Mouse (Mus musculus) heart, embryonic 16.5 days (tissue): ENCODE data around the gene Hoxb9. TPM values are rescaled to one million over a fixed set of nuclear protein-coding genes. Genes with fewer than 3 reads are reported as not detected.

ENCODE experiments used
- ATAC-seq: fragments of 200-750 bp; cut with Nextera tagmentation; replicated peaks from 2 replicates; pipeline ENCODE4 v1.8.0; 2017; ENCODE audit warnings: moderate number of reproducible peaks; ENCODE audit not compliant: insufficient read depth, low FRiP score; ENCODE audit errors: extremely low read depth
- H3K27ac ChIP-seq: fragments of 300-500 bp; sonication (generic); 2 replicates; pipeline ENCODE4 v1.5.1; 2014; ENCODE audit warnings: mild to moderate bottlenecking, low read length, control low read depth, moderate library complexity
- H3K27me3 ChIP-seq: fragments of 300-500 bp; sonication (generic); 2 replicates; pipeline ENCODE4 v1.6.1; 2014; ENCODE audit warnings: low read length, mixed read lengths; ENCODE audit not compliant: control insufficient read depth, insufficient read depth
- H3K36me3 ChIP-seq: fragments of 300-500 bp; sonication (generic); 2 replicates; pipeline ENCODE4 v1.6.1; 2014; ENCODE audit not compliant: control insufficient read depth, insufficient read depth
- H3K4me1 ChIP-seq: fragments of 300-500 bp; sonication (generic); 2 replicates; pipeline ENCODE4 v1.6.1; 2014; ENCODE audit warnings: low read length, mixed read lengths; ENCODE audit not compliant: control insufficient read depth, insufficient read depth
- H3K4me2 ChIP-seq: fragments of 300-500 bp; sonication (generic); 2 replicates; pipeline ENCODE4 v1.6.1; 2014; ENCODE audit warnings: low read depth, mild to moderate bottlenecking, control low read depth, low read length
- H3K4me3 ChIP-seq: fragments of 300-500 bp; sonication (generic); 2 replicates; pipeline ENCODE4 v1.5.1; 2014; ENCODE audit warnings: mild to moderate bottlenecking, control low read depth, low read length
- H3K9ac ChIP-seq: fragments of 300-500 bp; sonication (generic); 2 replicates; pipeline ENCODE4 v1.6.1; 2014; ENCODE audit warnings: low read length, control low read depth
- H3K9me3 ChIP-seq: fragments of 300-500 bp; sonication (generic); replicated peaks from 2 replicates; pipeline ENCODE4 v1.6.1; 2016; ENCODE audit warnings: low read length; ENCODE audit not compliant: control insufficient read depth
- WGBS: fragments of 180-500 bp; shearing (Covaris S2); extraction: QIAGEN DNeasy Blood & Tissue Kit; methylation state at CpG from one replicate; pipeline ENCODE4 v1.1.7; 2014; 5-methylcytosine and 5-hydroxymethylcytosine counted together
- polyA plus RNA-seq: library from polyadenylated mRNA; unstranded; fragments of >200 nt; fragmentation: Nextera tagmentation; extraction: Ambion mirVana; gene quantifications from 2 replicates; pipeline ENCODE4 v1.2.1, GENCODE M21; 2015

The Hoxb9 gene
- polyA plus RNA-seq, 1 experiment from 2014 or later: not detected

DNA sequence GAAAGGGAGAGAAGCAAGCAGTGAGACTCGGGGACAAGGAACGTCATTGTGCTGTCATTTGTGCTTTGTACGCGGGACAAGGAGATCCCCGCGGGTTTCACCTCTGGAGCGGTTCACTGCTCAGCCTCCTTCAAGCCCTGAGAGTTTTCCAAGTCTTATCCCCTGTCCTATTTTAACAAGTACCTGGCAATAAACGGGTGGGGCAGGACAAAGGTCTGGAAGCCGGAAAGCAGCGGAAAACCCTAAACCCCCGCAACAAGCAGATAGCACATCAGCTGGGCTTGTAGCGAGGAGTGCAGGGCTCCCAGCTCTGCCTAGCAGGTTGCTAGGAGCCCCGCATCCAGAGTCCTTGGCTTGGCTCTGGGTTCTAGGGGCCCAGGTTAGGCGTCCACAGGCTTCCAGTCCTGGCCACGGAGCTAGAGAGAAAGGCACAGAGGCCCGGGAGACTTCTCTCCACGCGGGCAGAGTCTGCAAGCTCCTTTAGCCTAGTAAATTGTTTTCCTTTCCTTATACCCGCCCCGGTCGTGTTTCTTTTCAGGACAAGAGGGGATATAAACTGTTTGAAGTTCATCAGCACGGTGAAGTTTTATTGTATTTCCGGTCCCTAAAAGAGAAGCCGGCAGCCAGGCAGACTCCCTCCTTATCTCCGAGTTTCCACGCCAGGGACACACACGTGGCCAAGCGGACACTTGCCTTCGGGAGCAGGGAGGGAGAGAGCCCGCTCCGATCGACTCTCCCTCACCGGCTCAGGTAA, 7.4 kb upstream of the Hoxb9 start:
- Histone ChIP-seq H3K4me1 (no peaks in the 10 kb centered on the region), H3K36me3 (no peaks in the 10 kb centered on the region), H3K27me3 (peaks cover 96% of the 10 kb centered on the region), H3K4me3 (no peak overlapping the region), H3K9ac (no peak overlapping the region), H3K9me3 (no peaks in the 10 kb centered on the region), H3K27ac (no peak overlapping the region), H3K4me2 (no peak overlapping the region)
- ATAC-seq: no peak
- 2% methylated on average over 33 of the region's 33 CpGs for WGBS

GRCm38 (mm10) chr11:96264390-96265020, 6.8 kb upstream of the Hoxb9 start:
- no peaks in the 10 kb centered on the region for H3K36me3 ChIP-seq
- H3K27ac ChIP-seq: no peak overlapping the region
- no peak overlapping the region for H3K4me2 ChIP-seq
- no peaks in the 10 kb centered on the region for H3K4me1 ChIP-seq
- ATAC-seq: no peak
- no peaks in the 10 kb centered on the region for H3K9me3 ChIP-seq
- H3K27me3 ChIP-seq: peaks cover 96% of the 10 kb centered on the region
- no peak overlapping the region for H3K9ac ChIP-seq
- H3K4me3 ChIP-seq: no peak overlapping the region
- WGBS: 10% methylated on average over 8 of the region's 8 CpGs

DNA sequence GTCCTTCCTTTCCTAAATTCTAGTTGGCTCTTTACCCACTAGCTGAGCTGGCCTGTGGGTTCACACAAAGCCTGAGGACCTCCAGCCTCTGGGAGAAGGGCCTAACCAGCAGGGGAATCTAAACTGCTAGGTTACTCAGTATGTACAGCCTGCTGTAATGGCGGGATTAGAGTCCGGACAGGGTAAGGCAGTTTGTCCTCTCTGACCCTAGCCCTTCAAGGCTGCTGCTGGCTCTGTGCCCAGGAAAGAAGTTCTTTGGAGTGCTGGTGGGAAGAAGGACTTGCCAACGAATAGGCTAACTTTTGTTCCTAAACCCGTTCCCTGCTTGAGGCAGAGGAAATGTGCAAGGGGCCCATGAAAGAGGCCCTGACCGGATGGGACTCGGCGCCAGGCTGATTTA, 5.3 kb upstream of the Hoxb9 start:
- H3K9ac ChIP-seq: no peak overlapping the region
- no peaks in the 10 kb centered on the region for H3K9me3 ChIP-seq
- no peak overlapping the region for H3K27ac ChIP-seq
- no peak for ATAC-seq
- 2% methylated on average over 7 of the region's 7 CpGs for WGBS
- H3K4me2 ChIP-seq: no peak overlapping the region
- H3K27me3 ChIP-seq: peaks cover 96% of the 10 kb centered on the region
- H3K36me3 ChIP-seq: no peaks in the 10 kb centered on the region
- H3K4me1 ChIP-seq: 0 out of 2 replicates have a peak, but pooled peaks cover 1% of the 10 kb centered on the region
- H3K4me3 ChIP-seq: no peak overlapping the region

GRCm38 (mm10) chr11:96267021-96267920, 4.0 kb upstream of the Hoxb9 start:
- Histone ChIP-seq H3K4me2 (no peak overlapping the region), H3K9me3 (no peaks in the 10 kb centered on the region), H3K27ac (no peak overlapping the region), H3K4me3 (no peak overlapping the region), H3K4me1 (0 out of 2 replicates have a peak, but pooled peaks cover 2% of the 10 kb centered on the region), H3K9ac (no peak overlapping the region), H3K27me3 (peaks cover 96% of the 10 kb centered on the region), H3K36me3 (no peaks in the 10 kb centered on the region)
- whole genome bisulfite sequencing: 18% methylated on average over 7 of the region's 7 CpGs
- no peak for ATAC-seq

GRCm38 (mm10) chr11:96268031-96268745, 3.1 kb upstream of the Hoxb9 start:
- no peak overlapping the region for H3K27ac ChIP-seq
- WGBS: 8% methylated on average over 1 of the region's 1 CpGs
- H3K4me3 ChIP-seq: no peak overlapping the region
- peaks cover 95% of the 10 kb centered on the region for H3K27me3 ChIP-seq
- no peak overlapping the region for H3K4me2 ChIP-seq
- H3K9ac ChIP-seq: no peak overlapping the region
- no peaks in the 10 kb centered on the region for H3K36me3 ChIP-seq
- no peak for ATAC-seq
- no peaks in the 10 kb centered on the region for H3K9me3 ChIP-seq
- H3K4me1 ChIP-seq: 0 out of 2 replicates have a peak, but pooled peaks cover 2% of the 10 kb centered on the region

DNA sequence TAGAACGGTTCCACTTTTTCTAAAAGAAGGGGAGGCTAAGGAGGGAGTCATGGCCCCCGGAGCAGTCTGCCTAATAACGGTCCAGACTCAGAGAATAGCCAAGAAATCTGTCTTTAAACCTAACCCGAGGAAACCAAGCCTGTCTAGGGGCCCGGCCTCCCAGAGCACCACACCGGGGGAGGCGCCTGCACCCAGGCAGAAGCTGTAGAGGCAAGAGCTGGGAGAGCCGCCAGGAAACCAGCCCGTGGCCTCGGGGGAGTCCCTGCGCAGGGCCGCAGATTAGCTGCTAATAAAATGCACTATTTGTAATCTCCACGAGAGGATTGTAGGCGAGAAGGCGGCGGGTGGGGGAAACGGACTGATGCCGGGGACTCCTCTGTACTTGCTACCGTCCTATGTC, 1.4 kb upstream of the Hoxb9 start:
- H3K4me3 ChIP-seq: no peak overlapping the region
- peaks cover 96% of the 10 kb centered on the region for H3K27me3 ChIP-seq
- no peak overlapping the region for H3K27ac ChIP-seq
- H3K36me3 ChIP-seq: no peaks in the 10 kb centered on the region
- no peak for ATAC-seq
- 0 out of 2 replicates have a peak, but pooled peaks cover 2% of the 10 kb centered on the region for H3K4me1 ChIP-seq
- no peak overlapping the region for H3K9ac ChIP-seq
- H3K9me3 ChIP-seq: no peaks in the 10 kb centered on the region
- H3K4me2 ChIP-seq: no peak overlapping the region
- WGBS: under 1% methylated on average over 19 of the region's 19 CpGs

GRCm38 (mm10) chr11:96271541-96272011, 319 bp downstream of the Hoxb9 start:
- H3K9me3 ChIP-seq: no peaks in the 10 kb centered on the region
- H3K36me3 ChIP-seq: no peaks in the 10 kb centered on the region
- WGBS: under 1% methylated on average over 52 of the region's 52 CpGs
- 0 out of 2 replicates have a peak, but pooled peaks cover 2% of the 10 kb centered on the region for H3K4me1 ChIP-seq
- H3K9ac ChIP-seq: no peak overlapping the region
- ATAC-seq: no peak; the same call in 1 of the 2 replicates
- H3K27ac ChIP-seq: no peak overlapping the region
- peak overlapping the region; percentile 42; the same call in 1 of the 2 replicates for H3K4me2 ChIP-seq
- H3K4me3 ChIP-seq: peak overlapping the region; percentile 24
- H3K27me3 ChIP-seq: peaks cover 96% of the 10 kb centered on the region
